Mouse (Mus musculus) small intestine, adult 2 months (tissue): ENCODE data around the gene Arhgap18.

ENCODE experiments used
- CTCF ChIP-seq: fragments of 200-500 bp; IDR thresholded peaks from 2 replicates; pipeline ENCODE4 v1.5.1; 2012; ENCODE audit warnings: low read depth, mild to moderate bottlenecking, control low read depth, inconsistent platforms, low read length, moderate library complexity, mixed read lengths; ENCODE audit not compliant: insufficient replicate concordance, insufficient read length; ENCODE audit errors: extremely low read depth
- POLR2A ChIP-seq: fragments of 200-500 bp; IDR thresholded peaks from 2 replicates; pipeline ENCODE4 v1.6.1; 2012; ENCODE audit warnings: low read depth, mild to moderate bottlenecking, control low read depth, inconsistent platforms, low read length, moderate library complexity

GRCm38 (mm10) chr10:26796432-26797286 lies 43.4 kb downstream of the Arhgap18 start:
- no peak for TF ChIP-seq CTCF
- TF ChIP-seq POLR2A, result no peak
